Mouse (Mus musculus): ENCODE measurements around the gene Aldh3b2.
"Not testable (repeated sequence)": the region's sequence is repeated elsewhere in the genome, so short reads cannot be mapped to it uniquely, and the experiment has no call there.

Aldh3b2 gene

DNA sequence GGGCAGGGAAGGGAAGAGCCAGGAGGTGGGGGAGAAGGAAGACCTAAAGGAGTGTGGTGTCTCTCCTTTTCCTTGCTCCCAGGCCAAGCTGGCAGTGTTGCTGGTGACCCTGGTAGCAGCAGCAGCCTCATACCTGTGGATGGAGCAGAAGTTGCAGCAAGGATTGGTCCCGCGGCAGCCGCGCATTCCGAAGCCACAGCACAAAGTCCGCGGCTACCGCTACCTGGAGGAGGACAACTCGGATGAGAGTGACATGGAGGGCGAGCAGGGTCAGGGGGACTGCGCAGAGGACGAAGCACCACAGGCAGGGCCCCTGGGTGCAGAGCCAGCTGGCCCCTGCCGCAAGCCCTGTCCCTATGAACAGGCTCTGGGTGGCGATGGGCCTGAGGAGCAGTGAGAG is 23.6 kb upstream of the Aldh3b2 start:
- DNase-seq = no peak

DNA sequence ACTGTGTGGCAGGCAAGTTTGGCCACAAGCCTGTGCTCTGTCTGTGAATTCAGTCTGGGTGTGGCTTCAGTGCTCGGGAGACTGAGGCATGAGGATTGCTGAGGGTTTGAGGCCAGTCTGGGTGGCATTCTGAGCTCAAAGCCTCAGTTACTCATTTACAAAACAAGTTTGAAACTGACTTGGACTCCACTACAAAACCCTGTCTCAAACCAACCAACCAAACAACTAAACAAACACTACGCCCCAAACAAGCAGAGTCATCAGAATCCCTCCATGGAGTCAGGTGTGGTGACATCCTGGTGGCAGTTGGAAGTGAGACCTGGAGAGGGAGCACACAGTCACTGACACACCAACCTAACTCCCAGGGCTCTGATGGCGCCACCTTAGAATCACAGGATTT is 21.8 kb upstream of the Aldh3b2 start:
- no peak for DNase-seq

DNA sequence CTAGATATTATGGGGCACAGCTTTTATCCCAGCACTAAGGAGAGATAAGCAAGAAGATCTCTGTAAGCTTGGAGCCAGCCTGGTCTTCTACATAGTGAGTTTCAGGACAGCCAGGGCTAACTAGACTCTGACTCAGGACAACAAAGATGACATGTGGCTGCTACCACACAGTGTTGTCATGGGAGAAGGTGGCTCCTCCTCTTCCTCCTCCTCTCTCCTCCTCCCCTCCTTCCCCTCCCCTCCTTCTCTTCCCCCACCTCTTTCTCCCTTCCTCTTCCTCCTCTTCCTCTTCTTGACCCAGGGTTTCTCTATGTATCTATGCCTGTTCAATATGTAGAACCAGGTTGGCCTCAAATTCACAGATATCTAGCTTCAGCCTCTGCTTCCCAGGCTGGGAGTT is 20.7 kb upstream of the Aldh3b2 start:
- no peak for DNase-seq

DNA sequence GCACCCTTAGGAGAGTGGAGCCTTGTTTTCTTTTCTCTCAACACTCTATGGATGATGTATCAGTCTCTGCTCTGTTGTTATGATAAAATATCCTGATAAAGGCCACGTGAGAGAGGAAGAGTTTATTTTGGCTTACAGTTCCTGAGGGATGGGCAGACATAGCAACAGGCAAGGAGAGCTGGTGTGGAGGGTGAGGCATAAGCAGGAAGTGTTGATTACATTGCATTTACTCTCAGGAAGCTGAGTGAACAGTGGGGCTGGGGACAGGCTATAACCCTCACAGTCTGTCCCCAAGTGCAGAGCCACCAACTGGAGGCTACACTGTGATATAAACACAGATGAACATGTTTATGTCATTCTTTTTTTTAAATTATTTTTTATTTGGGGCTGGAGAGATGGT is 20.0 kb upstream of the Aldh3b2 start:
- no peak for DNase-seq

DNA sequence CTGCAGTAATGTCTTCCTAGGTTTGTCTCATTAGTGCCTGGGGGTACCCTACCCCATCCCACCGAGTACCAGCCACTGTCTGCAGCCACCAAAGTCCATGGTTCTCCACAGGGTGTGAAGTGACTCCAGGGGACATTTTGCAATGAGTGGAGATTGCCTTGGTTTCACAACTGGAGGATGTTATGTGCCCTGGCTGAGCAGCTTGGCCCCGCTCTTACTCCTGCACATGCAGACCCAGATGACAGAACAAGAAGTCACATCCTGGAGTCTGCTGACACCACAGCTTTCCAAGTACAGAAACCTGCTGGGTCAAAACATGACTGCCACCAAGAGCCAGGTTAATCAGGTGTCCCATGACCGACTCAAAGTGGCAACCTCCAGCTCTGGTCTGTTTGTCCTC is 17.1 kb upstream of the Aldh3b2 start:
- DNase-seq = no peak

DNA sequence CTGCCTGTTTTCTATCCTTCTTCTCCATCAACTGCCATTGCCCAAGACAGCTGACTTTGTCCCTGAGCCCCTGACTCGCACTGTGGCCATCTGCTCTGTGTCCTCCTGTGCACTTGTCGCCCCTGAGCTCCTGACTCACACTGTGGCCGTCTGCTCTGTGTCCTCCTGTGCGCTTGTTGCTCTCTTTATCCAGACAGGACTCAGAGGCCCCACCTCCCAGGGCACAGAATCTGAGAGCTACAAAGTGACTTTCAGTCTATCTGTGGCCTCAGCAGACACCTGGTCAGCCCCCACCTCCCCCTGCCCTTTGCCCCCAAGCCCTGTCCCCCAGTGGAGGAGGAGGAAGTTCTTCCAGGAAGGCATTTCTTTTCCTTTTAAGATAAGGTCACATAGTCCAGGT is 16.3 kb upstream of the Aldh3b2 start:
- DNase-seq = no peak

DNA sequence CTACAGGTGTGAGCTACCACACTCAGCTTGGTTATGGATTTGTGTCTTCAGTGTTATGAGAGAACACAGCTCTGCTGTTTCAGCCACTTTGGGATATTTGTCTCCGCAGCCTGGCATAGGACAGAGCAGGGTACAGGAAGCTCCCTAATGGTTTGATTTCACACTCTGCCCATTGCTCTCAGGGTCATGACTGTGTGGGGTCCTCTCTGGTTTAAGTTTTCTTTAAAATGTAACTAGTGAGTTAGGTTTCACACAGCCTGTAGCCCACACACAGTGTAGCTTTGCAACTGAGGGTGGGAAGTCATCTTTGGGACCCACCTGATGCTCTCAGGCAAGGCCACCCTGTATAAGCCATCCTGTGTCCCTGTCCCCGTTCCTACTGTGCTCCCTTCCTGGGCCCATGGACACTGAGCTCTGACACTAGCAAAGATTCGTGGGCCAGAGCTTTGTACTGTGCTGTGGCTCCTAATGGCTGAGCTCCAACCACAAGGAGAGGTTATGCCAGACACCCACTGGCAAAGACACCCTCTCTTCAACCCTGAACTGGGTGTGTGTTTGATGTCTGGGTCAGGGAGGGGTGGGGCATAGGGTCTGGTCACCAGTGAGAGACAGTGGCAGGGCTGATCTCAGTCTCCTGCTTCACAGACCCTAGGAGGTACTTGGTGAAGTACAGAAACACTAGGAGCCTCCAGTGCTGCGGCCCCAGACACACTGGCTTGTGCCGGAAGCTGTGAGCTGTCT is 14.7 kb upstream of the Aldh3b2 start:
- DNase-seq = not testable (repeated sequence)

DNA sequence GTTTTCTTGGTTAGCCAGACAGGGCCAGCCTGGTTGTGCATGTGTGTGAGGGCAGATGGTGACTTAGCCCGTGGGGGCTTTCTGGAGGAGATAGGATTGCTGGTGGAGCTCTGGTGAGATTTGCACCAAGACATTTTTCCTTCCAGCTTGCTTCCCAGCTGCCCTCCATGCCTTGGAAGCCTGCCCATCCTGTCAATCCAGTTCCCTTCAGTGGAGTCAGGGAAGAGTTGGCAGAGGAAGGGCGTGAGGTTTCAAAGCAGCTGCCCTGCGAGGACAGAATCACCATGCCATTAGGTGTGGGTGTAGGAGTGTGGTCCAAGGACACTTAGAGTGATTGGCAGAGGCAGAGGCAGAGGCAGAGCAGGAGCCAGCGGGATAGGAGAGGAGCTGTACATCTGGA is 13.7 kb upstream of the Aldh3b2 start, which contains the start of gene Aldh3b3:
Aldh3b3 (plus strand) TSS at position 176 of the 400 bp plus-strand sequence.
- DNase-seq = no peak

DNA sequence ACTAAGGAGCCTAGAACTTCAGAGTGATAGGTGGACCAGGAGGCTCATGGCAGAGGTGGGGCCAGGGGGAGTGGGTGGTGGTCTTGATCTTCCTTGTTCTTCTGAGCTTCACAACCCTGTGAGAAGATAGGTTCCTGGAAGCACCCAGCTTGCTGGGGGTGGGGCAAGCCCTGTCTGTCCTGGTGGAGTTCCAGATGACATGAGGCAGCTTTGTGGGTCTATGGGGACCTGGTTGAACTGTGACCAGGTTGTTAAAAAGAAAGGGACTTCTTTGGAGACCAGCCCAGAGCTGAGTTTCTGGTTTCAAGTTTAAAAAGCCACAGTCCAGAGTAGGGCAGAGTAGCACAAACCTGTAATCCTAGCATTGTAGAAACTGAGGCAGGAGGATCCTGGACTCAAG is 13.1 kb upstream of the Aldh3b2 start:
- no peak for DNase-seq

DNA sequence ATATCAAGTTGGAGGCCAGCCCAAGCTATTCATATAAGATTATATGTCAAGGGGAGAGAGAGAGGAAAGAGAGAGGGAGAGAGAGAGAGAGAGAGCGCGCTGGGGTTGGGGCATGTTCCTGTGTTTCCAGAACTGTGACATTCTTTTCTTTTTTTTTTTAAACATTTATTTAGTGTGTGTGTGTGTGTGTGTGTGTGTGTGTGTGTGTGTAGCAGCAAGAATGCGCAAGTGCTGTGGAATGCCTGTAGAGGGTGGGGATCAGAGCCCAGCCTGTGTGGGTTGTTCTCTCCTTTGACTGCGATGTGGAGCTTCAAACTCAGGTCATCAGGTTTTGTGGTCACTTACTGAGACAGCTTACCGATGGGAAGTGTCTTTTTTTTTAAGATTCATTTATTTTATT is 11.9 kb upstream of the Aldh3b2 start:
- DNase-seq = no peak

DNA sequence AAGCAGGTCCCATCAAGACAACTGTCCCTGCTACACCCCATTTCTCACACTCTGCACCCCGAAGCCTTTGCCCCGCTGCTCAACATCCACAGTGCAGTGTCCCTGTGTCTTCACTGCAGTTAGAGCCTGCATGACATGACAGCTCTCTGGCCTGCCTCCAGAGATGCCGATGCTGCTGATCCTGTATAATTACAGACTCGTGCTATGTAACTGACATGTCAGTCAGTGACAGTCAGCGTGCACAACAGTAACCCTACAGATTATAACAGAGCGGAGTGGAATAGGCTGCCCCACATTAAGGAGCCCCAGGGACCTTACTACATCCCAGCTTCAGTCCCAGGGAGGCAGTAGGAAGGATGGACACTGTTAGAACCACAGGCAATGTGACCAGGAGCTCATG is 10.3 kb upstream of the Aldh3b2 start:
- DNase-seq = not testable (repeated sequence)

DNA sequence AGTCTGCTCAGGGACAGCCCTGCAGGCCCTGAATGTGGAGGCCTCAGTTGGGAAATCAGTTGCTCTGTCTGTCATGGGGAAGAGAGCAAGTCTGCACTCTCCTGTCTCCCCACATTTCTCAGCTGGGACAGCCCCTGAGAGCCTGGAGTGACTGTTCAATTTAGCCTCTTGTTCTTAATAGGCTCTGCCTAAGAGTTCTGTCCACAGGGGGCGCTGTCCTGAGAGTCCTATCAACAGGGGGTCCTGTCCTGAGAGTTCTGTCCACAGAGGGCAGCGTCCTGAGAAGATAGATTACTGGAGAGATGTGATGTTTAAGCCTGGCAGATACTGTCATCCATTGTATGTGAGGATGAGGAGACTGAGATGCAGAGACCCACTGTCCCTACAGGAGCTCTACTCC is 9.7 kb upstream of the Aldh3b2 start:
- no peak for DNase-seq

DNA sequence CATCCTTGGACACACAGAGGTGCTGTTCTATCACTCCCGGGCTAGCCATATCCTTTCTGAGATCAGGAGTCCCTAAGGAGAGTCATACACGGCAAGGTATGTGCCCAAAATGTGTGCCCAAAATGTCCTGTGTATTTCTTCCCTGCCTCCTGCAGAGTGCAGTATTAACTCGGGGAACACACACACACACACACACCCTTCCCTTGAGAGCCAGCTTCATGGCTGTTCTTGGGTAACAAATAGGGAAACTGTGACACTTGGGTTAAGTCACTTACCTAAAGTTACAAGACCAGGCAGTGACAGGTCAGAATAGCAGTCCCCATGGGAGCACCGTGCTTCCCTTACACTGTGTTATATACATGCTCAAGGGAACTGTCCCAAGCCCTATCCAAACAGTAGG is 8.1 kb upstream of the Aldh3b2 start:
- DNase-seq = no peak

DNA sequence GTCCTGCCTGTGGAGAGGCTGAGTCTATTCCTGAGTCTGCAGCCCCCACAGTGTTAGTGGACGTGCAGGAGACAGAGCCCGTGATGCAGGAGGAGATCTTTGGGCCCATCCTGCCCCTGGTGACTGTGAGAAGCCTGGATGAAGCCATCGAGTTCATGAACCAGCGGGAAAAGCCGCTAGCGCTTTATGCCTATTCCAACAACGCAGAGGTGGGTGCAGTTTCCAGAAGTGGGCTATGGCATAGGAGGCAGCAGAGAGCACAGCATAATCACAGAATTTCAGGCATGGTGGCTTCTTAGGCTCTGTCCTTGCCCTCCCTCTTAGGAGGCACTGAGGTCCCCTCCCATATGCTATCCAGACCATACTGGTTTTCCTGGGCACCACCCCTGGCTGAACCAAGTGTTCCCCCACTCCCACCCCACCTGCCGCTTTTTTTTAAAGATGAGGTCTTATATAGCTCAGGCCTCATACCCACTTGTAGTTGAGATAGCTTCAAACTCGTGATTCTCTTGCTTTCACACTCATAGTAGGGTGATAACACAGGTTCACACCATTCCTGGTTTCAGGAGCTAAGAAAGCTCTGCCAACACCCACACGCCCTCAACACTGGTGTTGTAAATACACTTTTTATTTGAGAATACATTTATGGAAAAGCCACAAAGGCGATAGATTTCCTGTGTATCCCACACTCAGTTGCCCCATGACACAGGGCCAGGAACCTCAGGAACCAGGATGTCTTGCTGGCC is 5.6 kb upstream of the Aldh3b2 start:
- no peak for DNase-seq

DNA sequence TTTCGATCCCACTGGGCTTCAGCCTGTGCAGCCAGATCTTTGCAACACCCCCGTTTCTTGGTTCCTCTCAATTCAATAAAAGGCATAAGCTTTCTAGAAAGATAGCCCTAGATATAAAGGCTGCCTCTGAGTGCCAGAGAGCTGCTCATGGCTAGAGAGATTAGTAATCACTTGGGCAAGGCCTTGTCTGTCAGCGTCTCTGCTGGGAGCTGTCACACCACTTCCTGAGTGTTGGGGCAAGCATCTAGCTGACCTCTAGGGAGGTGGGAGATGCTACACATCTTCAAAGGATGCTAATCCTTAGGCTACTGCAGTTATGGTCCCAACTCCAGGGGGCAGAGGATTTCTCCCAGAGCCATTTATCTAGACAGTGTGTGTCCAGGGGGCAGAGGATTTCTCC is 4.9 kb upstream of the Aldh3b2 start:
- no peak for DNase-seq

DNA sequence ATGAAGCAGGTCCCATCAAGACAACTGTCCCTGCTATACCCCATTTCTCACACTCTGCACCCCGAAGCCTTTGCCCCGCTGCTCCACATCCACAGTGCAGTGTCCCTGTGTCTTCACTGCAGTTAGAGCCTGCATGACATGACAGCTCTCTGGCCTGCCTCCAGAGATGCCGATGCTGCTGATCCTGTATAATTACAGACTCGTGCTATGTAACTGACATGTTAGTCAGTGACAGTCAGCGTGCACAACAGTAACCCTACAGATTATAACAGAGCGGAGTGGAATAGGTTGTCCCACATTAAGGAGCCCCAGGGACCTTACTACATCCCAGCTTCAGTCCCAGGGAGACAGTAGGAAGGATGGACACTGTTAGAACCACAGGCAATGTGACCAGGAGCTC is 2.5 kb downstream of the Aldh3b2 start:
- not testable (repeated sequence) for DNase-seq

DNA sequence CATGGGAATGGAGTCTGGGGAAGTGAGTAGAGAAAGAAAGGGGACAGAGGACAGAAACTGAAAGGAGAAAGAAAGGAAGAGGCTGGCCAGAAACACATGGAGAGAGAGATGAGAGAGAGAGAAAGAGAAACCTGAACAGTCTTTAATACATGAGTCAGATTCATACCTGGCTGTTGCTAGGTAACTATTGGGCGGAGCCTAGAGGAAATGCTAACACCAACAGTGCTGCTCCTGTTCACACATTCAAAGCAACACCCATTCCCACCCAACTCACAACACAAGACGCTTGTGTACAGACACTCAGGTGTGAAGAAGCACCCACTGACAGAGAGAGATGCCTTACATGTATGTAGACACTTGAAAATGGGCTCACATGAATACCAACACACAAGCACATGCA is 3.7 kb downstream of the Aldh3b2 start:
- no peak for DNase-seq

DNA sequence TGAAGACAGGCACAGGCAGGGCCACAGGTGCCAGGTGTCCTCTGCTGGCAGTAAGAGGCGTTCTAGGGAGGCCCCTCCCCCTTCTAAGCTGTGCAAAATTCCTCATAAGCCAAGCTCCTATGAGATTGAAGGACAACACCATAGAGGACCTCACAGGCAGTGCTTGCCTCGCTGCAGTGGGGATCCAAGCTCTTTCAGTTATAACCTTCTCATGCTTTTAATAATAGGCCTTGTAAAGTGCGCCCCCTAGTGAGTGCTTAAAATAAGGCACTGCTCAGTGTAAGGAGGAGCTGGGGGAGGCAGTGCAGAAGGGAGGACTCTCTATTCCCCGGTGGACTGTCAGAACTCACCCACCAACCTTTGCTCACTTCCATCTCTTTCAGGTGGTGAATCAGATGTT is 8.2 kb downstream of the Aldh3b2 start:
- peak; percentile 57 for DNase-seq

DNA sequence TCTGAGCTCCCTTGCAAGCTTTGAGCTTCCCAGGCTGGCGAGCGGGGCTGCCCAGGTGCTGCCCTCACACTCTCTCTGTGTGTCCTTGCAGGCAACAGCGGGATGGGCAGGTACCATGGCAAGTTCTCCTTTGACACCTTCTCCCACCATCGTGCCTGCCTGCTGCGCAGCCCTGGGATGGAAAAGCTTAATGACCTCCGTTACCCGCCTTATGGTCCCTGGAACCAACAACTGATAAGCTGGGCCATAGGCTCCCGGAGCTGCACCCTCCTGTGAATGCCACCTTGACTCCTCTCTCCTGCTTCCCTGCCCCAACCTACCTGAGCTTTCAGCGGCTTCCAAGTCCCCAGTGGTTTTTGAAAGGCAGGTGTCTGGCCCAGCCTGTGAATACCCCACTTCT is 8.8 kb downstream of the Aldh3b2 start:
- DNase-seq = no peak

DNA sequence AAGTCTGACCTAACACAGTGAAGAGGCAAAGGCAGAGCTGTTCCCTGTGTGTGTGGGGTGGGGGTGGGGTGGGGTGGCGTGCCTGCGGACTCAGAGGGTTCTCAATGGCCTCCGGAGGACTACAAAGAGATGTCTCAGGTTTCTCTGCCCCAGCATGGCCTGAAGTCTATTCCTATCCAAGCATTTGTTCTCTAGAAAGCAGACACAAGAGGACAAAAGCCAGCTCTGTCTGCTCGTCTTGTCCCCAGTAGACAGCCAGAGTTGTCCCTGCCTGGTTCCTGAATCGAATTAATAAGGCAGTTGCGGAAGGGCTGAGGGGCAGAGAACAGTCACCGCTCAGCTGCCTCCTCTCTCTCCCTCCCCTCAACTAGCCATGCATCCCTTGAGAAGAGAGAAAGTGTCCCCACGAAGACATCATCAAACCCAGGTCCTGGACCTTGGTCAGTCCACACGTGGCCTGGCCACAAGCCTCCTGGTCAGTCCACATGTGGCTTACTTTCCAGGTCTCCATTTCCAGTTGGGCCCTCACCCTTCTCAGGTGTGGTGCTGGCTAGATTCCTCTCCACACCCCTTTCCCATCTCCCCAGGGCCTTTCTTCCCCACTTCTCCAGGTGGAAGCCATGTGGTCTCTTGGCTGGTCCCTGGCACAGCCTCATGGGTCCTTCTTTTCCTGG is 11.5 kb downstream of the Aldh3b2 start:
- DNase-seq = no peak

DNA sequence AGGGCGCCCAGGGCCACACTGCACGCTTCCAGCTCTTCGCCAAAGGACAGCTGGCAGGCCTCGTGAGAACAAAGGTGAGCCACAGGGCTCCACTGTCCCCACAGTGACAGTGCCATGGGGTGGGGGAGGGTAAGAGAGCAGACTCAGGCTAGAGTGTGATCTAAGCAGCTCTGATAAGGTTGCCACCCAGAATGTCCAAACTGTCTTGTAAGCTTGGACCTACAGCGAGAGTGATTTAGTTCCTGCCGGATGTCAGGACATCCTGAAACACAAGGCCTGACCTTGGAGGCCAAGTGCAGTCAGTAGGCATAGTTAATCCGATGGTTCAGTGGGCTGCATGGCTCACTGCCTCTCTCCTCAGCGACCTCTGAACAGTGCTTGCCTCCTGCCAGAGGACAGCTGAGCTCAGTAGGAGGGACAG is 13.1 kb downstream of the Aldh3b2 start:
- no peak for DNase-seq

DNA sequence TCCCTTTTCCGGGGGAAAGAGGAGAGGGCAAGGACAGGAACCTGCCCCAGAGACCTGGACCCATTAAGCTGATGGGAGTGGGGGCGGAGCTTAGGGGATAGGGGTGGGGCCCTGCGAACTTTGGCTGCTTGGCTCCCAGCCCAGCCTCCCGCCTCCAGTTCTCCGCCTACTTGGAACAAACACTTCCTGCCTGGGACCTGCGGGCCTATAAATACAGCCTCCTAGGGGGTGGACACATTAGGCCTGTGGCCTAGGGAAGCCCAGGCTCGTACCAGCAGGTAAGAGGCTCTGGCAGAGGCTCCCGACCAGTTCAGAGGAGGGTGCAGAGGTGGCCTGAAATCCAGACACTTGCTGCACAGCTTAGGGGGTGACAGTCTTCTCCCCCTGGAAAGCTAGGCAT is 14.2 kb downstream of the Aldh3b2 start, which contains the start of gene Acy3:
Acy3 (plus strand) TSS at position 237 of the 400 bp plus-strand sequence.
- peak; percentile 36 for DNase-seq

DNA sequence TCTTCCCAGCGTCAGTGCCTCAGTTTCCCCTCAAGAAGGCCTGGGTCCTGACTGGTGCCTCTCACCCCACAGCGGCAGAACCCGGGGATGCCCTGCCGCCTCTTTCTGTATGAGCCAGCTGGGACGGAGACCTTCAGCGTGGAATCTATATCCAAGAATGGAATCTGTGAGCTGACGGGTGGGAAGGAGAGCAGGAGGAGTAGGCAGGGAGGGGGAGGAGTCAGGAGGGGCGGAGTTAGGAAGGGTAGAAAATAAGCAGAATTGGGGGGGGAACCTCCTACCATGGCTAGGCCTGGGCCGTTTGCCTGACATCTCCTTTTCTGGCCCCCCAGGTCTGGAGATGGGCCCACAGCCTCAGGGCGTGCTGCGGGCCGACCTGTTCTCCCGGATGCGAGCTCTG is 15.9 kb downstream of the Aldh3b2 start:
- DNase-seq = no peak

DNA sequence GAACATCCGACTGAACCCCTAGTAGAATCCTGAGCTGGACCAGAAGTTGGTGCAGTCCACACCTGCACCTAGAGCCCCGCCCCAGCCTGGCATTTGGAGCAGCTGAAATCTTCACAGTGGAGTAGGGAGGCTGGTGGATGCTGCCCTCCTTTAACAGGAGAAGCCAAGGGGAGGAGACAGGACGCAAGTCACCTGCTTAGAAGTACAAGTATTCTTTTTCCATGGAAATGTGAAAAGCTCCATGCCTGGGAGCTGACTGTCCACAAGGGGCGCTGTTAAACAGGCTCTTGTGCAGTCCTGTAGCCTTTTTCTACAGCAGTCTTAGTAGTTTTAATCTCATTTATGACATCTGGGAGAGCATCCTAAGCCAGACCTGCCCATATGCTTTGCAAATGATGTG is 16.6 kb downstream of the Aldh3b2 start:
- no peak for DNase-seq

Data from right cerebral cortex, postnatal 25 days (tissue).